Mouse (Mus musculus): ENCODE measurements around the gene Bclaf1. TPM values are rescaled to one million over a fixed set of nuclear protein-coding genes. Genes with fewer than 3 reads are reported as not detected.

Bclaf1 gene
- polyA plus RNA-seq, 1 experiment from 2014 or later: 139 TPM

DNA sequence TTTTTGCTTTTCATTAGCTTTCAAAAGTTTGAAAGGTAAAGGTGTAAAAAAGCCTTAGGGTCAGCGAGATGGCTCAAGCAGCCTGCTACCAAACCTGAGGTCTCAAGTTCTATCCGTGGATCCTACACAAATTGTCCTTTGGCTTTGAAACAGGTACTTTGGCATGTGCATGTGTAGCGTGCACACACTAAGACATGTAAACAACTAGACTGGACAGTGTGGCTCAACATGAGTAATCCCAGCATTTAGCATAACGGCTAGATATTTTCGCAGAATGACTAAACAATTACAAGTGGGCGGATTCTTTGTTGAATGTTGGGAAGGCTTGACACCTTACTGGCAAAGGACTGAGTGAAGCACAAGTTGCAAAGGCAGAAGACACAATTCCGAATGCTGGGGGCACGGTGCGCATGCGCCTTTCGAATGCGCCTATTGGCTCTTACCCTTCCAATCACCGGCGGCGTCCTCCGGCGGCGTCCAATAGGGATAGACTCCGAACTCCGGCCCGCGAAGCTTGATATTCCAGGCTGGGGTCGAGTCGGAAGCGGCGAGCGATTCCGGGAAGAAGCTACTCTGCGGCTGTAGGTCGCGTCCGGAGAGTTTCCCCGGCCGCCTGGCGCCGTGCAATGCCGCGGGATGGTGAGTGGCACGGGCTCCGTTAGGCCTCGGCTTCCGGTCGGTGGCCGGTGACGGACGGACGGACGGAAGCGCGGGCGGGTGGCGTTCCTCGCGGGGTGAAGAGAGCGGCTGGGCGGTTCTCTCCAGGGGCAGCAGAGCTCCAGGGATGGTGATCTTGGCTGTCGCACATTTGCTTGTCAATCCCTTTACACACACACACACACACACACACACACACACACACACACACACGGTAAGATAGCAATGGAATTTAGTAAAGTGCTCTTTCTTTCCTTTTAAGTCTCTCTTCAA is 35.3 kb downstream of the Bclaf1 start, which contains the start of gene Mtfr2:
Gene Mtfr2 (plus strand): TSS at position 486 of the 930 bp plus-strand sequence.
- peaks cover 10% of the 10 kb centered on the region for H3K4me1 ChIP-seq (replicated peaks; ENCODE audit: control insufficient read depth, insufficient read depth, low read length)
- 1% methylated on average over 58 of the region's 58 CpGs for WGBS
- peak within 1 kb of the TSS; percentile 97 for H3K4me2 ChIP-seq (ENCODE audit: low read length)
- H3K9me3 ChIP-seq (ENCODE audit: control insufficient read depth, low read length): no peaks in the 10 kb centered on the region
- peak; percentile 97 for ATAC-seq
- H3K9ac ChIP-seq (replicated peaks; ENCODE audit: low read depth, low read length): 0 out of 2 replicates have a peak within 1 kb of the TSS, but pooled peaks have one; percentile 37
- peak within 1 kb of the TSS; percentile 64 for H3K4me3 ChIP-seq (replicated peaks; ENCODE audit: low read length)
- no peak within 1 kb of the TSS for H3K27ac ChIP-seq (ENCODE audit: low read length)
- no peaks in the 10 kb centered on the region for H3K27me3 ChIP-seq (replicated peaks; ENCODE audit: control insufficient read depth, insufficient read depth, low read length)
- peaks cover 16% of the 10 kb centered on the region for H3K36me3 ChIP-seq (ENCODE audit: control insufficient read depth, insufficient read depth)

DNA sequence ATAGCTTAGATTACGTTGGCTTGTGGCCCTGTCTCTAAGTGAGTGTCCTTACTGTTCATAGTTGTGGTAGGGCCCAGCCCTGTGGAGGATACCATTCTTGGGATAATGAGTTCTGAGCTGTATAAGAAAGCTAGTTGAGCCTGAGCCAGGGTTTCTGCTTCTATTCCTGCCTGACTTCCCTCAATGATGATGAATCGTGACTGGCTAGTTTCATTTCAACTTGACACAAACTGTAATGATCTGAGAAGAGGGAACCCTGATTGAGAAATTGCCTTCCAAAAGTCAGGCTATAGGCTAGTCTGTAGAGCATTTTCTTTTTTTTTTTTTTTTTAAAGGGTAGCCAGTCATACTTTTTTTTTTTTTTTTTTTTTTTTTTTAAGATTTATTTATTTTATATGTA is 36.6 kb downstream of the Bclaf1 start:
- 94% methylated on average over 2 of the region's 2 CpGs for WGBS
- Histone ChIP-seq H3K4me1 (replicated peaks; ENCODE audit: control insufficient read depth, insufficient read depth, low read length) (peaks cover 10% of the 10 kb centered on the region), H3K27ac (ENCODE audit: low read length) (no peak overlapping the region), H3K4me3 (replicated peaks; ENCODE audit: low read length) (no peak overlapping the region), H3K4me2 (ENCODE audit: low read length) (no peak overlapping the region), H3K36me3 (ENCODE audit: control insufficient read depth, insufficient read depth) (peaks cover 11% of the 10 kb centered on the region), H3K9me3 (ENCODE audit: control insufficient read depth, low read length) (no peaks in the 10 kb centered on the region), H3K27me3 (replicated peaks; ENCODE audit: control insufficient read depth, insufficient read depth, low read length) (no peaks in the 10 kb centered on the region), H3K9ac (replicated peaks; ENCODE audit: low read depth, low read length) (no peak overlapping the region)
- ATAC-seq: no peak

DNA sequence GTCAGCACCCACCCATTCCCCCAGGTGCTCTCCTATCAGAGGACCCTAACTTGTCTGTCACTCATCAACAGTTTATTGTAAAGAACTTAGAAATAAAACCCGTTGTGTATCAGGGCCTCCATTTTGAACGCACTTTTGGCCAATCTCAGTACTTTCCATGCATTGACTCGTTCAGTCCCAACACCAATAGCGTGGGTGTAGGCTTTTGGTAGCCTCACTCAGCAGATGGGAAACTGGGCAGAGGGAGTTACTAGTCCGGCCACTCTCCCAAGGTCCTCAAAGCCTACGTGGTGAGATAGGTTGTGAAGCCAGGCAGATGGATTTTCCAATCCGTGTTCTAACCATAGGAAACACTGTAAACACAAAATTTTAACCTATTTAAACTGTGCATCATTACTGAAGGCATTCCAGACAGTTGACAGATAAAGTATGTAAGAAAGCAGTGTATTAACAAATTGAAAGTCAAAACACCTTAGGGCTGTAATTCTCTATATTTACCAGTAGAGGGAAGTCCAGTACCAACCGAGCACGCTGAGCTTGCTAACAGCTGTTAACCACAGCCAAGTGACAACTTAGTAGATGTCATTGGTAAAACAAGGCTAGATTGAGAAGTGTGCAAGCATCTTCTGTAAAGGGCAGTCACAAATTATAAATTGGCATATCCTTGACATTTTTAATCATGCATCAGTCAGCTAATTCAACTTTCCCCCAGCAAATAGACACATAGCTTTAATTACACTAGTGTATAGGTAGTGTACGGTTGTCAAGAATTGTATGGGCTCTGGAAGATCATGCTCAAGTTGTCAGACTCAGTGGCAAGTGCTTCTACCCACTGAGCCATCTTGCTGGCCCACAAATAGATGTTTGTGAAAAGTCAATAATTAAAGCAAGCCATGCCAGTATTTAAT is 49.5 kb downstream of the Bclaf1 start:
- Histone ChIP-seq H3K9ac (replicated peaks; ENCODE audit: low read depth, low read length) (no peak overlapping the region), H3K36me3 (ENCODE audit: control insufficient read depth, insufficient read depth) (no peaks in the 10 kb centered on the region), H3K27ac (ENCODE audit: low read length) (no peak overlapping the region), H3K4me1 (replicated peaks; ENCODE audit: control insufficient read depth, insufficient read depth, low read length) (no peaks in the 10 kb centered on the region), H3K4me2 (ENCODE audit: low read length) (no peak overlapping the region), H3K27me3 (replicated peaks; ENCODE audit: control insufficient read depth, insufficient read depth, low read length) (no peaks in the 10 kb centered on the region), H3K4me3 (replicated peaks; ENCODE audit: low read length) (no peak overlapping the region), H3K9me3 (ENCODE audit: control insufficient read depth, low read length) (no peaks in the 10 kb centered on the region)
- WGBS: 66% methylated on average over 10 of the region's 10 CpGs
- ATAC-seq: peak; percentile 74

DNA sequence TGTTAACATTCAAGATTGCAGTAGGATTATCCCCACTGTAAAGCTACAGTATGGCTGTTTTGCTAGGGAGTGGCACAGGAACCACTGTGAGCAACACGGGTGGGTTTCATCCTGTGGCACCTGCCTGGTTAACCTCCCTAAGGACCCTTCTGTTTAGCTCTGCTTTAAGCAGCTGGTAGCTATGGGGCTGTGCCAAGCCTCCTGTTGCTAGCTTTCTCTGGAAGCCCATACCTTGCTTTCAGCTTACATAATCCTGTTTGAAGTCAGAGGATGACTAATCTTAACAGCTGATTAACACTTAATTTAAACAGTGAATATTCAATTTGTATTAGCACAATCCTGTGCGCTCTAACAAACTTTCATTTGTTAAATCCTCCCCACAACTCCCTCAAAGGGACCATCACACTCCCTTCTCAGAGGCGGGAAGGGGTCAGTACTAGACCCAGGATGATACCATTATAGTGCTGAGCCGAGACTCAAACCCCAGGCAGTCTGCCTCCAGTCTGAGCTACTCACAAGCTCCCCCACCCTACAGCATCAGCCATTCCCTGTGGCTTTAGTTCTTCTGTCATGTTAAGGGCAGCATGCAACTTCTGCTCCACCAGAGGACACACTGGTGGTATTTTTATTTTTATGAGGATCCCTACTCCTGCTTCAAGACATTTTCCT is 50.3 kb downstream of the Bclaf1 start:
- Histone ChIP-seq H3K9me3 (ENCODE audit: control insufficient read depth, low read length) (no peaks in the 10 kb centered on the region), H3K4me3 (replicated peaks; ENCODE audit: low read length) (no peak overlapping the region), H3K36me3 (ENCODE audit: control insufficient read depth, insufficient read depth) (no peaks in the 10 kb centered on the region), H3K4me1 (replicated peaks; ENCODE audit: control insufficient read depth, insufficient read depth, low read length) (no peaks in the 10 kb centered on the region), H3K9ac (replicated peaks; ENCODE audit: low read depth, low read length) (no peak overlapping the region), H3K4me2 (ENCODE audit: low read length) (no peak overlapping the region), H3K27ac (ENCODE audit: low read length) (no peak overlapping the region), H3K27me3 (replicated peaks; ENCODE audit: control insufficient read depth, insufficient read depth, low read length) (no peaks in the 10 kb centered on the region)
- WGBS: 60% methylated on average over 4 of the region's 4 CpGs
- ATAC-seq: 0 out of 2 replicates have a peak, but pooled peaks have one; percentile 22

DNA sequence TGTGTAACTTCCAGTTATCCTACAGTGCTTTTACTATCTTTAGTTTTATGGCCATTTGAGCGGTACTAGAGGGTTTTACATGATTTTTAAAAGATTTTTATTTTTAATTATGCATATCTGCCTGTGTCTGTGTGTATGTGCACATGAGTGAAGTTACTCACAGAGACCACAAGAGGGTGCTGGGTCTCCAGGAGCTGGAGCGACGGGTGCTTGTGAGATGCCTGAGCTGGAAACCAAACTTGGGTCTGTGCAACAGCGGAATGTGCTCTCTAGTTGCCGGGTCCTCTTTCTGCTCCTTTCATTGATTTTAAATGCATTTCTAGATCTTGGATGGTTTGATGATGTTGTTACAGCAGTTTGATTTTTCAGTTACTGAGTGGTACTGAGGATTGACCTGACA is 59.8 kb downstream of the Bclaf1 start:
- no peak overlapping the region for H3K4me2 ChIP-seq (ENCODE audit: low read length)
- H3K9me3 ChIP-seq (ENCODE audit: control insufficient read depth, low read length): no peaks in the 10 kb centered on the region; the same call in 1 of the 2 replicates
- no peak overlapping the region for H3K4me3 ChIP-seq (replicated peaks; ENCODE audit: low read length)
- H3K36me3 ChIP-seq (ENCODE audit: control insufficient read depth, insufficient read depth): no peaks in the 10 kb centered on the region
- ATAC-seq: no peak
- WGBS: 96% methylated on average over 5 of the region's 5 CpGs
- H3K27ac ChIP-seq (ENCODE audit: low read length): no peak overlapping the region
- no peaks in the 10 kb centered on the region for H3K4me1 ChIP-seq (replicated peaks; ENCODE audit: control insufficient read depth, insufficient read depth, low read length)
- no peaks in the 10 kb centered on the region for H3K27me3 ChIP-seq (replicated peaks; ENCODE audit: control insufficient read depth, insufficient read depth, low read length)
- no peak overlapping the region for H3K9ac ChIP-seq (replicated peaks; ENCODE audit: low read depth, low read length)

DNA sequence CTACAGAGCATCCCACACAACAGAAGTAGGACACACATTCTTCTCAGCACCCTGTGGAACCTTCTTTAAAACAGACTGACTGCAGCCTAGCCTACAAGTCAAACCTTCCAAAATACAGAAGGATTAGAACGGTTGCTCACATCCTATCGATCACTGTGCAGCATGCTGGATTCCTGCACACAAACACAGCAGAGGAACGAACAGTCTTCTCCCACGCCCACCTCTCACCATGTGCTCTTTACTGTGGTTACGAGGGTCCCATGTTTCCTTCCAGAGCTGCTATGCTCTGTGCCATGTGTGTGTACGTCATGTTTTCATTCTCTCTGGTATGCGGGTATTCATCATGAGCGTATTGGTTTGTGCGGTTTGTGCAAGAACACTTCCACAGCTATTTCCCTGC is 65.4 kb downstream of the Bclaf1 start:
- Histone ChIP-seq H3K4me1 (replicated peaks; ENCODE audit: control insufficient read depth, insufficient read depth, low read length) (peaks cover 12% of the 10 kb centered on the region), H3K9ac (replicated peaks; ENCODE audit: low read depth, low read length) (no peak overlapping the region), H3K4me3 (replicated peaks; ENCODE audit: low read length) (no peak overlapping the region), H3K9me3 (ENCODE audit: control insufficient read depth, low read length) (no peaks in the 10 kb centered on the region), H3K36me3 (ENCODE audit: control insufficient read depth, insufficient read depth) (no peaks in the 10 kb centered on the region), H3K27ac (ENCODE audit: low read length) (no peak overlapping the region), H3K4me2 (ENCODE audit: low read length) (no peak overlapping the region), H3K27me3 (replicated peaks; ENCODE audit: control insufficient read depth, insufficient read depth, low read length) (no peaks in the 10 kb centered on the region)
- ATAC-seq: no peak
- WGBS: 94% methylated on average over 9 of the region's 9 CpGs

DNA sequence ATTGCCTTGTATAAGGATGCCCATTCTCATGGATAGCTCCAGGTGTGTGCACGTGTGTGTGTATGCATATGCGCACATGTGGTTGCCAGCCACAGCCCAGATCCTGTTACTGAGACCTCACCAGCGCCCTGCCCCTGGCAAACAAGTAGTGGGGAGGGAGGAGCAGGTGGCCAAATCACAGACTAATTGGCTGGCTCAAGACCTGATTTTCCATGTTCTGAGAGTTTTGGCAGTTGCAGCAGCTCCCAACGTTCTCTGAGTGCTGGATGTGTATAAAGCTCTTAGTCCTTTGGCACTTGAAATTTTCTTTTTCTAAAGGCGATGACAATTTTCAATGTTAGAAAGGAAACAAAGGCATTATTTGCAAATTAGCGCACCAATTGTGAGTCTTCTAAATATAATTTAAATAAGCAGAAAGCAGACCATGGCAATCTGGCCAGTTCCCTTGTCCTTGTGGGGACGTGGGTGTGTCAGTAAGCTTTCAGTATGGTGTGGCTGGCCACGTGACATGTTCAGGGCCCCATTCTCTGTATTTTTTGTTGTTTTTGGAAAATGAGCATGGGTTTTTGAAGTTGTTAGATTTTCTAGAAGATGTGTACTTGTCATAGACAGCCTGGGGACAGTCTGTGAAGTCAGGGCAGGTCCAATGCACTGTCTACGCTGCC is 66.9 kb downstream of the Bclaf1 start:
- Histone ChIP-seq H3K4me3 (replicated peaks; ENCODE audit: low read length) (no peak overlapping the region), H3K27me3 (replicated peaks; ENCODE audit: control insufficient read depth, insufficient read depth, low read length) (no peaks in the 10 kb centered on the region), H3K9ac (replicated peaks; ENCODE audit: low read depth, low read length) (no peak overlapping the region), H3K27ac (ENCODE audit: low read length) (peak overlapping the region; percentile 9; the same call in 1 of the 2 replicates), H3K9me3 (ENCODE audit: control insufficient read depth, low read length) (no peaks in the 10 kb centered on the region), H3K4me1 (replicated peaks; ENCODE audit: control insufficient read depth, insufficient read depth, low read length) (peaks cover 16% of the 10 kb centered on the region), H3K4me2 (ENCODE audit: low read length) (no peak overlapping the region), H3K36me3 (ENCODE audit: control insufficient read depth, insufficient read depth) (no peaks in the 10 kb centered on the region)
- peak; percentile 27; the same call in 1 of the 2 replicates for ATAC-seq
- WGBS: 54% methylated on average over 9 of the region's 9 CpGs

DNA sequence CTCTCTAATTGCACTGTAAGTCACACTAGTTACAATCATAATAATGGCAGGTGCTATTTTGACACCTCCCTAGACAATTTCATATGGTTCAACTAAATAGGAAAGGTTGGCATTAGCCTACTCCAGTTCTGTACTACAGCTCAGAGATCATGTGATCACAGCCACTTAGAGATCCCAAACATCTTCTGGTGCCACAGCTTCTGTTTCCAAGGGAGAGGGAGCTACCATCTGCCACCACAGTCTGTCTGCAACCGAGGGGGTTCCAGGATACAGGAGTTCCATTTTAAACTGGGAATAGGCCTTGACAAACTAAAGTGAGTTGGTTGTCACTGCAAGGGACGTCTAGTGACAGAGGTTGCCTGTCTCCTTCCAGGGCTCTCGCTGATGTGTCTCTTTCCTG is 68.5 kb downstream of the Bclaf1 start:
- Histone ChIP-seq H3K4me3 (replicated peaks; ENCODE audit: low read length) (no peak overlapping the region), H3K4me1 (replicated peaks; ENCODE audit: control insufficient read depth, insufficient read depth, low read length) (peaks cover 16% of the 10 kb centered on the region), H3K9ac (replicated peaks; ENCODE audit: low read depth, low read length) (no peak overlapping the region), H3K9me3 (ENCODE audit: control insufficient read depth, low read length) (no peaks in the 10 kb centered on the region), H3K27me3 (replicated peaks; ENCODE audit: control insufficient read depth, insufficient read depth, low read length) (no peaks in the 10 kb centered on the region), H3K27ac (ENCODE audit: low read length) (peak overlapping the region; percentile 31), H3K36me3 (ENCODE audit: control insufficient read depth, insufficient read depth) (no peaks in the 10 kb centered on the region), H3K4me2 (ENCODE audit: low read length) (no peak overlapping the region)
- ATAC-seq: peak; percentile 88
- 67% methylated on average over 3 of the region's 3 CpGs for WGBS

Data from forebrain, embryonic 16.5 days (tissue).